Mouse (Mus musculus) naive thymus-derived CD4-positive, alpha-beta T cell, adult 2 months (primary cell): ENCODE results near the gene Nhlrc3.

Experiments used
- DNase-seq: peaks from one replicate; pipeline ENCODE4 v3.0.0-alpha.2; 2011; ENCODE audit warnings: low read depth

Gene Nhlrc3

DNA sequence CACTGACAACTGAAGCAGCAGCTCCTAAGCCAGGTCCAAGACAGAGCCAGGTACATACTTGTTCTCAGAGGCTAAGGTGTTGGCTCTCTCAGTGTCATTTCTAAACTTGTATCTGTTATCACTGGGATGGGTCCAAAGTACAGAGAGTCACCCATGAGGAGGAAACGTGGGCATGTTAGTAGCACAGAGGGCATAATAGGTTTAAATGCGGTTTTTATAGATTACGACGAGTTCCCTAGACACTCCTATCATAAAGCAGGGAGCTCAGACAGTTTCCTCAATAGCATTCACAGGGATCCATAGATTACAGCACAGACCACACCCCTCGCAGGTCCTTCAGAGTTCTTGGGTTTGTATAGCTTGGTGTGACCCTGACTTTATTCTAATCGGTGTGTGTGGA lies 9.1 kb downstream of the Nhlrc3 start:
- no peak for DNase-seq

GRCm38 (mm10) chr3:53453346-53453745 lies 9.8 kb downstream of the Nhlrc3 start:
- no peak for DNase-seq

DNA sequence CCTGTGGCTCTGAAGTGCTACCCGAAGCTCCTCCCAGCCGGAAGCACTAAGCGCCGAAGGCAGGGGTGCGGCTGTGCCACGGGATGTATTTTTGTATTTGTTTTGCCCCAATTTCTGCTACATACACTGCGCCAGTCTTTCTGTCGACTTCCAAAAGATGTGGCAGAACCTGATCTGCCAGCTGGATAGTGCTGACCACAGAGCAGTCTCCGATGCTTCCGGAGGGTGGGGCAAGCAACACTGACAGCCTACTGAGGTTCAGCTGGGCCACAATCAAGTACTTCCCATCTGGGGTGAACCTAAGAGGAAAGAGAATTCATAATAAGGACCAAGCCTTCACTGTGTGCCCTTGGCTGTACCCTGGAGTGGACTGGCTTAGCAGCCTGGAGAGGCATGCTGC lies 10.8 kb downstream of the Nhlrc3 start:
- no peak for DNase-seq

GRCm38 (mm10) chr3:53450666-53451065 lies 12.5 kb downstream of the Nhlrc3 start:
- no peak for DNase-seq

DNA sequence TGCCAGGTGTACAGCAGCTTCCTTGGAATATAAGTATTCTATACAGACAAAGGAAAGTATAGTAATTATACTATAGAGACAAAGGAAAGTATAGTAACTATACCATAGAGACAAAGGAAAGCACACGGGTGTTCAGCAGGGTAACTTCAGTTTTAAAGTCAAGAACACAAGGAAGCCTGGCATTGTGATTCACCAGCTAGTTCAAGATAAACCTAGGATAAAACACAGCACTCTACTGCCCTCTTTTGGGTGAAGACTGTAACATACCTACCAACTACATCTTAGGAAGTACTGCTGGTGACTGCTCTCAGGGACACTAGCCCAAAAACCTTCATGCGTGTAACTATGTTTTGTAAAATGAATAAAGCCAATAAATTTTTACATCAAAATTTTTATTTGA lies 14.9 kb downstream of the Nhlrc3 start:
- DNase-seq: peak; percentile 74

- DNase-seq: no peak
These were observed 16.3 kb downstream of the Nhlrc3 start for GRCm38 (mm10) chr3:53446801-53447200.

DNA sequence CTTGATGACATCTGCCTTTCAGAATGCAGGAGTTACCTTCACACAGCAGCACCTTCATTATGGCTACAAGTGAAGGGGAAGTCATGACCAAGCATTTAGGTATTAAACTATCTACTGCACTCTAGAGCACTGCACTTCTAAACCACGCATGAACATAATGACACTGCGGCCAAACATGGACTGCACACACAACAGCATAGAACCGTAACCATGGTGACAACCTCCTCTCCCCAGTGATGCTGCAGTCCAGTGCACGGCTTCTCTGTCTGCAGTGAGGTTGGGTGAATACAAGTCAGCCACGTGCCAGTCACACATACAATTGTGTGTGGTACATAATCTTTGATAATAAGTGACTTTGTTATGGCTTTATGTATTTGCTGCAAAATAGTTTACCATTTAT lies 17.6 kb downstream of the Nhlrc3 start:
- DNase-seq: no peak

GRCm38 (mm10) chr3:53436550-53436949 lies 26.6 kb downstream of the Nhlrc3 start:
- no peak for DNase-seq

GRCm38 (mm10) chr3:53434610-53435009 lies 28.5 kb downstream of the Nhlrc3 start:
- no peak for DNase-seq

DNA sequence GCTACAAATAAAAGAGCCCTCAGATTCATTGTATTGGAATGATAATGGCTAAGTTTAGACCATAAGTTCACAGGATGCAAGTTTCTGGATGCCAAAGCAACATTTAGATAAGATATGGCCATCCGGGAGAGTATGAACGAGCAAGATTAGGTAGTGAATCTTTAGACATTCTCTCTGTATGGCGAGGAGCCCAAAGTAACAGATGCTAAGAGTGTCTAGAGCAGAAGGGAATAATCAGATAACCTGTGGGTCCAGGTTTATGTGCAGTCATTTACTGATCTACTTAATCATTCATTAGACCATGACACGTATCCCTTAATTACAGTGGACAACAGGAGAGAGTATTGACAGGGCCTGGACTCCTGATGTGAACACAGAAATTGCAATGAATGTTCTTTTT lies 39.6 kb downstream of the Nhlrc3 start:
- DNase-seq: no peak

GRCm38 (mm10) chr3:53422691-53423090 lies 40.4 kb downstream of the Nhlrc3 start:
- no peak for DNase-seq

DNA sequence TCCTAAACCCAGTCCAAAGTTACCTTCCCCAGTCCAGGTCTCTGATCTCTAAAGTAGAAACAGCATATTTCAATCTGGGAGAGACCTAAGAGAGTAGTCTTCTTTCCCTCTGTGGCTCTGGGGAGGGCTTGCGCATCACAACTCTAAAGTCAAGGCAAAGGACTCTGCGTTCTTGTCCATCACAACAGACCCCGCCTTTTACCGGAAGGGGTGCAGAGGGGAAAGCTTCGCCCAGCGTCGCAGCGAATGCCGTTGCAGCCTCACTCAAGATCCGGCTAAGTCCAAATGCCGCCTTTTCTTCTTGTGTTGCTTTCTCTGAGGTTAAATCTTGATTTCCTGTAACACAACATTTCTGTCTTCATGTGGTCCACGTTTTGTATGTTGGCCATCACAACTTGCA lies 41.5 kb downstream of the Nhlrc3 start:
- DNase-seq: no peak

GRCm38 (mm10) chr3:53417701-53418100 lies 45.4 kb downstream of the Nhlrc3 start:
- no peak for DNase-seq

GRCm38 (mm10) chr3:53416036-53416506 lies 47.1 kb downstream of the Nhlrc3 start:
- no peak for DNase-seq

GRCm38 (mm10) chr3:53413959-53414358 lies 49.2 kb downstream of the Nhlrc3 start:
- DNase-seq: no peak

DNA sequence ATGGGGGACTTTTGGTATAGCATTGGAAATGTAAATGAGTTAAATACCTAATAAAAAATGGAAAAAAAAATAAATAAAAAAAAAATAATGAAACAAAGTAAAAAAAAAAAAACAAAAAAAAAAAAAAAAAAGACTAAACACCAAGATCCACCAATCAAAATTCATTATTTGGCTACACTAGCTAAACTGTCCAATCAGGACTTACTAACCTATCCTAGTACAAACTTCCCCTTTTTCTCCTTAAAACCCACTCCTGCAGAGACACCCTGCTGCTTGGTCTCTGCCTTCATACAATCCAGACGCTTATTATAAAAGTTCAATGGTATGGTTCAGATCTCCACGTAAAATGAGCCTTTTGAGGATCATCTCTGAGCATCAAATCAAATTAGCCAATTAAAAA lies 49.7 kb downstream of the Nhlrc3 start:
- no peak for DNase-seq

DNA sequence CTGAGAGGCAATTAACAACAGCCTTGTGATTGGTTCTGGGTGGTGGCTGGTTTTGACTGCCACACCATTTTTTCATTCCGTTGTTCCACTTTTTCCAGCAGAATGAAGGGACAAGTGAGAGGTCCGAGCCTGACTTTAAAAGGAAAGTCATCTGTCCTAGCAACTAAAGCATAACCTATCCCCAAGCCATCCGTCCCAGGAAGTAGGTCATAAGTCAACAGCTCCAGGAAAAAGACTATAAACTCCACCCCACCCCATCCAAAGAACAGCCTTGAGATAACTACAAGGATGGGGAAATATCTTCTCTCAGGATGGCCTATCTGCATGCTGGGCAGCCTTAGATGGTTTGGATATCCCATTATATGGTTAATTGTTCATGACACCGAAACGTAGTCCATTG lies 50.9 kb downstream of the Nhlrc3 start:
- no peak for DNase-seq

- no peak for DNase-seq
These were observed 53.1 kb downstream of the Nhlrc3 start for GRCm38 (mm10) chr3:53410031-53410430.

GRCm38 (mm10) chr3:53407145-53407544 lies 56.0 kb downstream of the Nhlrc3 start:
- DNase-seq: no peak
